Mouse (Mus musculus) spleen, postnatal 4 days (tissue): Measurements from ENCODE around the gene Tab1.
A peak's percentile ranks its signal among the peaks of the same experiment; 100 is the strongest.

Source experiments
- DNase-seq, 2 experiments: peaks; one replicate each; pipeline ENCODE4 v3.0.0; 2022; ENCODE audit warnings: low spot score in 2 of 2

Gene Tab1

GRCm38 (mm10) chr15:80203406-80203805 is 70.5 kb downstream of the Tab1 start:
- peak in 1 of 2 experiments; percentile 77 for DNase-seq

- DNase-seq: no peak
Measured at GRCm38 (mm10) chr15:80206057-80206565, 73.2 kb downstream of the Tab1 start.

- DNase-seq: no peak
Measured at GRCm38 (mm10) chr15:80208446-80208845, 75.5 kb downstream of the Tab1 start.
